Mouse (Mus musculus): ENCODE data around the gene Hnf4a.
"Not testable (repeated sequence)": the region's sequence is repeated elsewhere in the genome, so short reads cannot be mapped to it uniquely, and the experiment has no call there.

Hnf4a gene

DNA sequence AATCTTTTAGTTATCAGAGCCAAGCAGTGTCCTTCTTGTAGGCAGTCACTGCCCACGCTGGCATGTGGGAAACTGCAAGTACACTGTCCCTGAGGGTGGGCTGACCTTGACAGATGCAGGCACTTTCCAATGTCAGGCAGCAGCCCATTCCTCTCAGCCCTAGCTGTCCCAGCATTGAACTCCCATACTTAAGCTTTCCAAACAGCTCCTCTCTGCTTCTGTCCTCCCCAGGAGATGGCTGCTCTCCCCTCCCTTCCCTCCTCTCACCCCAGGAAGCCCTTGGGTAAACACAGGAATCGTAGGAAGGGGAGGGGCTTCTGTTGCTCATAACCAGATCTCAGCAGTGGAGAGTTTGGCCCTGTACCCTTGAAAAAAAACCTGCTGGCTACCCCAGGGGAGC is 88.5 kb downstream of the Hnf4a start:
- no peak for DNase-seq (ENCODE audit: low spot score)

DNA sequence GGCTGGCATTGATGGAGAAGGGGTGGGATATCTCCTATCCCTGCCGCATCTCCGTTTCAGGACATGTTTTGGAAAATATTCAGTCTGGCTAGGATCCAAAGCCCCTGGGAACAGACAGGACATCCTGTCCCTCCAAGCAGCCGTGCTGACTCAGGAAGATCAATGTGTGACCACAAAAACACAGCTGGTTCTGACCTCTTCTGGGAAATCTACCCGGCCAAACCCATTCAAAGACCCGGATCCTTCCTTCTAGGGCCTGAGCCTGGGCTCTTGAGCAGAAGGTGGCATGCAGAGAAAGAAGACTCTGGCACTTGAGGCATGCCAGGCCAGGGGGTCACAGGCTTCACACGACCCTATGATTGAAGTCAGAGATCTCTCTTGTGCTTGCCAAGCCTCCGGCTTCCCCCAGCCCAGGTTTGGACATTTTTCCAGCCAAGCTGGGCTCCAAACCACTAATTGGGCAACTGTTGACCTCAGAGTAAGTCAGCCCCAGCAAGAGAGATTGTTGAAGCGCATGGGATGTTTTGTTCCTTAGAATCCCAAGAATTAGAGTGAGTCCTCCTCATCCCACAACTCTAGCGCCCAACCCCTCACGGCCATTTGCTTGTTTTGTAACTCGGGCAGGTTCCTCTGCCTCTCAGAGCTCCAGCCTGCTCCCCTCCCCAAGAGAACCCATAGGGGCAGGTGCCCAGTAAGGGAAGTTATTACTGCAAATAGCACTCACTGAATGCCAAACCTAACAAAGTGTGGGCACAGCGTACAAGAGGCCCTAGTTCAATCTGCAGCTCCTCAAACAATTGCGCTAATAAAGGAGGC is 89.7 kb downstream of the Hnf4a start:
- no peak for DNase-seq (ENCODE audit: low spot score)

DNA sequence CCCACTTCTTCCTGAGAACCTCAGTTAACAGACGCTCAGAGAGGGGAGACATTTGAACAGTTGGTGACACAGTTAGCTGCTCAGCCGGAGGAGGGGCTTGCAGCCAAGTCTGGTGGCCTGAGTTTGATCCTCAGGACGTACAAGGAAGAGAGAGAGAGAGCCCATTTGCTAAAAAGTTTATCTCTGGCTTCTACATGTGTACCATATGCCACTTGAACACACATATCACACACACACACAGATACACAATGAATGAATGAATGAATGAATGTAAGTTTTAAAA is 90.2 kb downstream of the Hnf4a start:
- DNase-seq (ENCODE audit: low spot score): no peak

DNA sequence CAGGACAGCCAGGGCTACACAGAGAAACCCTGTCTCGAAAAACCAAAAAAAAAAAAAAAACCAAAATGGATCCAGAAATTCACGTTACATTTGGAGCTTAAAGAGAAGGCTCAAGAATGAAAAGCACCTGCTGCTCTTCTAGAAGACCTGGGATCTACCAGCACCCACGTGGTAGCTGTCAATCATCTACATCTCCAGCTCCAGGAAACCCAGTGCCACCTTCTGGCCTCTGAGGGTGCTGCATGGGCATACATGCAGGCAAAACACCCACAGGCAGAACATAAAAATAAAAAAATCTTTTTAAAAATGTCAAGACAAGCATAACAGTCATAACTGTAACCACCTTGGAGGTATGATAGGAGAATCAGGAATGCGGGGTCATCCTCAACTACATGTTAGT is 91.1 kb downstream of the Hnf4a start:
- no peak for DNase-seq (ENCODE audit: low spot score)

DNA sequence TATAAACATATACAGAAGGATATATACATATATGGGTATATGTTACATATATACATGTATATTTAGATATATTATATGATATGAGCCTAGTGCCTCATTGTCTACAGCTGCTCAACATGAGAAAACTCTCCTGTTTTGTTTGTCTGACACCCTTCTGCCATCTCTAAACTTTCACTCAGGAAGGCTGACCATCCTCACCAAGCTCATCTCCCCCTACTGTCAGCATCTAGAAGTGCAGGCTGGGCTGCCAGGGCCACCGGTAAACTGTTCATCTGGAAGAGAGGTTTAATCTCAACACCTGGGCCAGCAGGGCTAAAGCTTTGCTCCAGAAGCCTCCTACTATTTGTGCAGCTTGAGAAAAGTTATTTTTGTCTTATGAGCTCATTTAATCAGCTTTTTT is 92.6 kb downstream of the Hnf4a start:
- DNase-seq (ENCODE audit: low spot score): peak; percentile 39

DNA sequence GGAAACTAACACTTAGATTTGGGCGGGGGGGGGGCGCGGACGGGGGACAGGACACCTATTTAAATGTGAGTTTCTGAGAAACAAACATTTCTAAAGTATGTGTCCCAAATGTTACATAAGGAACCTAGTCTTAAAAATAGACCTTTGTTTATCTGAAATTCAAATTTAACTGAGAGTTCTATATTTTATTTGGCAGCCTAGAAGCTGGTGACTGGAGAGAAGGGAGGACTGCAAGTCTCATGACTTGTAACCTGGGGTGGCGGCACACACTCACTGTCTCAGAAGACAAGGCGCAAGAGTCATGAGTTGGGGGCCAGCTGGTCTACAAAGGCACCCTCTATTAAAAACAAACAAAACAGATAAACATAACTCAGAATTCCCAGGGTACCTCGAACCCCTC is 94.5 kb downstream of the Hnf4a start:
- DNase-seq (ENCODE audit: low spot score): no peak

DNA sequence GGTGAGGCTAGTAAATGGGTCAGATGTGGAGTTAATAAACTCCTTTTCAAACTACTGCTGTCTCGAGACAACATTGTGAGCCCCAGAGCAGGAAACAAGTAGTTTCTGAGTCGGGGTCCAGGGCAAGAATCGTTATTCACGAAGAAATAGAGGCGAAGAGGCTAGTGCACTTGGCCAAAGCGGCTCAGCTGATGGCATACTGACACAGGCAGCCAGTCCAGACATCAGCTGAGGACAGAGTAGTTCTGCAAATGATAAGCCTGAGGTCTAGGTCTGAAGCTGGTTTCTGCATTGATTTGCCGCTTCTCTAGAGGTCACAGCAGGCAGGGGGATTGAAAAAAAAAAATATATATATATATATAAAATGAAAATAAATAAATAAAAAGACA is 95.1 kb downstream of the Hnf4a start:
- DNase-seq (ENCODE audit: low spot score): no peak

DNA sequence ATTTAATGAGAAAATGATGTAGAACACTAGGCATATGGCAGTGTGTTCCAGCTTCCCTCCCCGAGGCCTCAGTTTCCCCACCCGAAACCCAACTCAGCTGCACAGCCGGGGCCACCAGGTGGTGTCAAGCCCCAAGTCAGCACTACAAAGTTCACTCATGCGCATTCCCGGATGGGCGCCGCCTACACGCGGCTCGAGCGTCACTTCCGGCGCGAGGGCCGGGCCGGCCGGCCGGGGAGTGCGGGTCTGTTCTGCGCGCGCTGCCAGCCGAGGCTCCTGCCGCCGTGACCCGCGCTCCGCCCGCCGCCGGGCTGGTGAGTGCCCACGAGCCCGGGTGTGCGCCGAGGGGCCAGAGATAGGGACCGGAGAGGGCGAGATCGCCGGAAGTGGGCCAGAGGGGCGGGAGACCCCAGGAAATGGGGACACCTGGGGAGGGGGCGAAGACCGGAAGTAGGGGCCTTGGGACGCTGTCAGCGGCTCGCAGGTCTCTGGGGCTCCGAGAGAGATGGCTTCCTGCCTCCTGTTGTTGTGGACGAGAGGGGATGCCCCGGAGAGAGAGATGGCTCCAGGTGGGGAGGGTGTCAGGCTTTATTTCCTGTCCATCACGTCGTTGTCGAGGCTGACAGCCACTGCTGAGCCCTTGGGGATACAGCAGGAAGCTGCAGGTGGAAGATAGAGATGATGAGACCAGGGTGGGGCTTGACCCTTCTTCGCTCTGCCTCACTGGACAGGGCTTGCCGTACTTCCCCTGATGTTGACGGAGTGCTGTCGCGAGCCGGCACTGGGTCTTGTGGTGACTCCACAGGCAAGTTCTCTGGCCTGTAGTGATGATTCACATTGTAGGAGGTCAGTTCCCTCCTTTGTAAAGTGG is 95.7 kb downstream of the Hnf4a start, which contains the start of gene Ttpal:
TSS of gene Ttpal (plus strand) at position 214 of the 871 bp plus-strand sequence.
- DNase-seq (ENCODE audit: low spot score): peak; percentile 82

DNA sequence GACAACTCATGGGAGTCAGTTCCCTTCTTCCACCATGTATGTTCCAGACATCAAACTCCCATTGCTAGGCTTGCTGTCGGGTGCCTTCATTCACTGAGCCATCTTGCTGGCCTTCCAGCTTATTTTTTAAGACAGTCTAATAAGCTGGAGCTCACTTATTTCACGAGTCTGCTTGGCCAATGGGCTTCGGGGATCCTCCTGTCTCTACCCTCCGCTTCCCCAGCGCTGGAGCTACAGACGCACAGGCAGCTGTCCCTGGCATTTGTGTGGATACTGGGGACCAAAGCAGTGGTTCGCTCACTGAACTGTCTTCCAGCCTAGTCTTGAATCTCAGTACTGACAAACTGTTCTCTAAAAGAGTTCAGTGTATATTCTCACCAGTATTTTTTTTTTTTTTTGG is 99.6 kb downstream of the Hnf4a start:
- DNase-seq (ENCODE audit: low spot score): no peak

DNA sequence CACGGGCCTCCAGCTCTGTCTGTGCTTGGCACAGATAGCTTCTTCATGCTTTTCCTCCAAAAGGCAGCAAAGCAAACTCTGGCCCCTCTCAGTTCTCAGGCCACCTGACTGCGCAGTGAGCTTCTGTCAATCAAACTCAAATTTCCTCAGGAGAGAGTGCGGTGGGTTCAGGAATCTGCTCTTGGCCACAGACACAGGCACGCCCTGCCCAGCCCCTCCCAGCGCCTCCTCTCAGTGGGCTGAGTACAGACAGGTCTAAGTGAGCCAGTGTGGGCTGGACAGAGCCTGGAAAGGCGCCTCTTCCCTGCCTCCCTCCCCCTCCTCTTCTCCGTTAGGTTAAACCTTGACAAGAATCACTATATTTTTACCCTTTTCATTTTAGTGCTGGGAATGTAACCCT is 101.4 kb downstream of the Hnf4a start:
- DNase-seq (ENCODE audit: low spot score): no peak

DNA sequence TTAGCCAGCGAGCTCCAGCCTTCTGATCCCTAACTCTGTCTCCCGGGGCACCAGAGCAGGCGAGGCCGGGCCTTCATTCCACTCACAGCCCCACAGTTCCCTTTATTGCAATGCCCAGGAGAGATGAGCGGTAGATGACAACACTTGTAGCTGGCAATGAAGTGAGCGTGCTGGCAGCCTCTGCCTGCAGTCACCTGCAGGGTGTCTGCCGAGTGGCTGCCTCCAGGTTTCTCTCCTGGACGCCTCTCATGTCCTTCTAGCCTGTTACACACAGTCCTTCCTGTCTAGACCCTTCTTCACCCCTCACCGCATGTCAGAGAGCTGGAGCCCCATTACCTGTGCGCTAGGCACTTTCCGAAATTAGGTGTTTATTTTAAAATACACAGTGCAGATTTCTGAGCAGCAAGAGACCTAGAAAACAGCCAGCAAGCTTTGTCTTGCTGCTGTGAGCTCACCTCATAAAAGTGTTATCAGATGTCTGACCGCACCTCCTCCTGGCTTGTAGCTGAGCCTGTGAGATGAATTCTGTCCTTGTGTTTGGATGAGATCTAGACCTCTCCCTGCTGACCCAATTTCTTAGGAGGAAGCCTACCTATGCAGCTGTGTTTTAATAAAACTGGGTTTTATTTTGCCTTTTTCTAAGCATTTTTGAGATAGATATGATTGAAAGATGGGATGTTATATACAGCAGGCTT is 102.8 kb downstream of the Hnf4a start:
- DNase-seq (ENCODE audit: low spot score): no peak

DNA sequence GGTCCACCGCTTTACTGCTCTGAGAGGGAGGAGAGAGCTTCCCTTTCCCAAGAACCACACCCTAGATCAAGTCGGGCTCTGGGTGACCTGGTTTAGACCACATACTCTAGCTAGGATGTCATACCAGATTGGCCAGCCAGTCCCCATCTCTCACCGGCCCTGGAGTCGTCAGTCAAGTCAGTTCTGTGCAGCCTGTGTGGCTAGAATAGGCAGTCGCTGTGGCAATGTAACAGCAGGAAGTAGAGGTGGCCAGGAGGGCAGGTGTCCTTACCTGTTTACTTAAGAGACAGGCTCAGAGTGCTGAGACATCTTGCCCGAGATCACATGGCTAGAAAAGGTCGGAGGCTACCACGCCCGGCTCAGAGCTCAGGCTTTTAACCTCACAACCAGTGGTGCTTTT is 104.6 kb downstream of the Hnf4a start:
- no peak for DNase-seq (ENCODE audit: low spot score)

DNA sequence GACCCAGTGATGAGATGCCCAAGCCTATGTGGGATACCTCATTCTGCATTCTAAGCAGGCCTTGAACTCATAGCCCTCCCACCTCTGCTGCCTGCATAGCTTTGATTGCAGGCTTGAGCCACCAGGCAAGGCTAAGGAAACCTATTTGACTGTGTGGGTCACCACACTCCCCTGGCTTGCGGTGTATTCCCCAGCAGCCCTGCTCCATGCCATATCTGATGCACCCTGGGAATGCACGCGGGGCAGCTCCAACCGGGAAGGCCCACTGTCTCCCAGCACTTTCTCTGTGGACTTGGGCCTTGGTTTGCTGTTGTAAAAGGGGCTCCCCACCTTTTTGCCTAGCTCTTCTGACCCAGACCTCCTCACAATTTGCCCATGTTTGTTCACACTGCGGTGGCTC is 106.6 kb downstream of the Hnf4a start:
- no peak for DNase-seq (ENCODE audit: low spot score)

DNA sequence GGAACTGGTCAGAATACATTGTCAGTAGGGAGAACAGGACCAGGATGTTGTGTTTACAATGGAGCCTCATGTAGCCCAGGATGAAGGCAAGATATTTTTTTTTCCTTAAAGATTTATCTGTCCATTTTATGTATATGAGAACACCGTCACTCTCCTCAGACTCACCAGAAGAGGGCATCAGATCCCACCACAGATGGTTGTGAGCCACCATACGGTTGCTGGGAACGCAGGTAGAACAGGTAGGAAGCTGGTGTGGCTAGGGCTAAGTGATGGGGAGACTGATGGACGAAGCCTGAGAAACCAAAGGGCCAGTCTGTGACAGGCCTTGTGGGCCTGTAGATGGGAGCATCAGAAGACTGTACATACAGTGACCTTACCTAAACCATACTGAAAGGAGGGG is 107.4 kb downstream of the Hnf4a start:
- DNase-seq (ENCODE audit: low spot score): no peak

DNA sequence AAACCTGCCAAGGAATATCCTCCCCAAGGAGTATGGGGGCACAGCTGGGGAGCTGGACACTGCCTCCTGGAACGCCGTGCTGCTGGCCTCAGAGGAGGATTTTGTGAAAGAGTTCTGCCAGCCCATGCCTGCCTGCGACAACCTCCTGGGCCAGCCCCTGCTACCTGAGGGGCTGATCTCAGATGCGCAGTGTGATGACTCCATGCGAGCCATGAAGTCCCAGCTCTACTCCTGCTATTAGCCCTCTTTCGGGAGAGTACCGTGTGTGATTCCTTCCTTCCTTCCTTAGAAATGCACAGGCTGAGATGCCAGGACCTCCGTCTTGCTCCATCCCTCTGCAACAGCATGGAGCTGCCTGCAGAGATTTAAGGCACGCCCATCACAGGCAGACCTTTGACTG is 108.8 kb downstream of the Hnf4a start:
- no peak for DNase-seq (ENCODE audit: low spot score)

DNA sequence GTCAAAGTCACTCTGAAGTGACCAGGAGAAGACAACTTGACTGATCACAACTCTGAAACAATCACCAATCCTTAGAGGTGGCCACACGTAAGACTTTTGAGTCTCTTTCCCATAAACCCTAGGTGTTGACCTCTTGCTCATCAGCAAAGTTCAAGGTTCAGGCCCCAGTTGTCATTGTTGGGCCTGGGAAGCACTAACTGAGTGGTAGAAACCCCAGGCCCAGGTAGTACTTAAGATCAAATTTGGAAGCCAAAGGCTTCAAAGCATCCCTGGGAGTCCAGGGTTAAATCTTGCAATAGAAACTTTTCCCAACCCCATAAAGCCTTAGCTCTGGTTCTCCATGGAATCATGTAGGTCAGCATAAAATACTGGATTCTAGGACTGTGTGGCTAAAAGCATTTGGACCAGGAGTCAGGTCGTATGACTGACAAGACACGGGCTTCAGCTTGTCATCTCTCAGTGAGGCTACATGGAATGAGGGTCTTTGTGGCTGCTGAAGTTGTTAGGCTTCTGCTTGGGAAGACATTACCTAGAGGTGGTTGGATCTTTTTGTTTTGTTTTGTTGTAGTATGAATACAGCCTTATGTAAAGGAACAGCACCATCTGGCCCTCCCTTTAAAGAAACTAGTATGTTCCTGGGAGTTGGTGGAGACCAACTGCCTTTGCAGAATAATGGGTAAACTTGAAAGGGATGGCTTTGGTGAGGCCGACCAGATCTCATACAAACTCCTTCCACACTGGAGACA is 109.5 kb downstream of the Hnf4a start:
- no peak for DNase-seq (ENCODE audit: low spot score)

DNA sequence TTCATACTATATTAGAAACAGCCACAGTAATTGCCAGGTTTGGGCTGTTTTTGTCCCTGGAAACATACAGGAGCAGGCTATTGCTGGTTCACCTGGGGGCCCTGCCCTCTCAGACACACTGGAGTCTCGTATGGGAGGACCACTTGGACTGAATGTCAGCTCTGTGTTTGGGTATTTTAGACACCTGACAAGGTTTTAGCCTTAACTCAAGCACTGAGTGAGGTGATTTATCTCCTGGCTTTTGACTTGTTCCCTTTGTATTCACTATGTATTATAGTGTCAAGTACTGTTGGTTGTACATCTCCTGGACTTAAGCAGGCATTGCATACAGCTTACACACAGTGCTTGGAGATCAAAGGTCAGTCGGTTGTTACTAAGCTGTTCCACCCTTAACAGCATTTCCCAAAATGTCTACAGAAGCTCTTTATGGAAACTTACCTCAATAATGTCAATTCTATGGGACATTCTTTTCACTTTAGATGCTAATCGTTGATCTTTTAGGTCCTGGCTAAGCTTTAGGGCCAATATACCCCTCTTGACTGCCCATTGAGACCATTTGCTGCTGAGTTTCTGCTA is 110.1 kb downstream of the Hnf4a start:
- DNase-seq (ENCODE audit: low spot score): no peak

DNA sequence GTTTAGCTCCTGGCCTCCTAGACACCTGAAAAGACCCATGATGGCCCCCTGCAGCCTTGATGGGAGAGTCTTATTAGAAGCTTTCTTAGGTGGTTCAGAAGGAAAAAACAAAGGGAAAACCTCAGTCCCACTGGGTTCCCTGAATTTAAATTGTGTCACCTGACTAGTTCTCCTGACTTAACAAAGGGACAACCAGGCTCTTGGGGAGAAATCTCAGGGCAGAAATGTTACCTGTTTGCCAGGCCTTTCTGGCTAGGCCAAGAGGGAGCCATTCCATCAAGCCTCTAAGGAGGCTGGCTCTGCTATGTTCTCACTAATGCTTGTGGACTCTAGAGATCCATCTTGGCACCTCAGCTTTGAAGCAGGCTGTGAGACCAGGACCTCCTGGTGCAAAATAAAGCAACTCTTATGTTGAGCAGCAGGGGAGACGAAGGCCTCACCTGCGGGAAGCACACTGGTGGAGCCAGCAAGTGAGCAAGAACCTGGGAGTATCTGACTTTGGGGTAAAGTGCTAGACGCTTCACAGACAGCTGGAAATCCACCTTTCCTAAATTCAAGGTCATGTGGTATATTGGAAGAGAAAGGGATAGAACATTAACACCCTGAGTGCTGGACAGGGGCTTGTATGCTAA is 110.7 kb downstream of the Hnf4a start:
- no peak for DNase-seq (ENCODE audit: low spot score)

DNA sequence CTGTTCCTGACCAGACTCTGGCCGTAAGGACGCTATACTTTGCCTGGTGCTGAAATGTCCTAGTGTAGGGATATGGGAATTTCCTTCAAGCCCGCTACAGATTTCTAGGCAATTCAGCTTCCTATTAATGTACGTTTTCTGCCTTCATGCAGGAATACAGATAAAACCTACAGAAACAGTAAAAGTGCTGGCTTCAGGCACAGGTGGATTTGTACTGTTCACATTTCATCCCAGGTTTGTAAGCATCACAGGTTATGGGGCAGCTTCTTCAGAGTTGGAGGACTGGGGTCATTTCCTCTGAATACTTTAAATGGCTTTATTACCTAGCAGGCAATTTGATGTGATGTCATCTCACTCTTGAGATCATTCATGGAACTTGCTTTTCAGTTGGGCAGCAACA is 111.3 kb downstream of the Hnf4a start:
- DNase-seq (ENCODE audit: low spot score): no peak

DNA sequence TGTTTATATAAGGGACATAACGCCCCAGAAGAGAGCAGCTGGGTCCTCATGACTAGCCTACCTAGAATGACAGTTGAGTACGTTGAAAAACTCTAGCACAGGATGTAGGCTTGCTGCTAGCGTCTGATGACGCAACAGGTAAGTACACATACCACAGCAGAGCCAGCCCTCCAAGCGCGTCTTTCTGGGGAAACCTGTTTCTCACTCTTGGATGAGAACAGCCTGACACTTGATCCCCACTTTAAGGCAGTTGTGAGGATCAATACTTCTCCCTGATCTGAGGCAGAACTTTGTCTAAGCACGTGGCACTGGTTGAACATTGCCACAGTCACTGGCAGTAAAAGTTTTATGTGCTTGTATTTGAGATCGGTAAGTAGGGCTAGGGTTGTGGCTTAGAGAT is 113.8 kb downstream of the Hnf4a start:
- DNase-seq (ENCODE audit: low spot score): no peak

DNA sequence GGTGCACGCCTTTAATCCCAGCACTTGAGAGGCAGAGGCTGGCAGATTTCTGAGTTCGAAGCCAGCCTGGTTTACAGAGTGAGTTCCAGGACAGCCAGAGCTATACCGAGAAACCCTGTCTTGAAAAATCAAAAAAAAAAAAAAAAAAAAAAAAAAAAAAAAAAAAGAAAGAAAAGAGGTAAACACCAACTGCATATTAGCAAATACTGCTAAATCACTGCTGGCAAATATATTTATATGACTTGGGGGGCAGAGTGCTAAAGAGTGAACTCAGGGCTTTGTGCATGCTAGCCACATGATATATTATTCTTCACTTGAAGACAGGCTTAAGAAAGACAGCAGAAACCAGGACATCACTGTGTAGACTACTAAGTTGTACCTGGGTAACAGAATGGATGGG is 114.8 kb downstream of the Hnf4a start:
- not testable (repeated sequence) for DNase-seq (ENCODE audit: low spot score)
